Mouse (Mus musculus): Measurements from ENCODE around the gene Hip1. TPM values are rescaled to one million over a fixed set of nuclear protein-coding genes. Genes with fewer than 3 reads are reported as not detected.
"Not testable (repeated sequence)": the region's sequence is repeated elsewhere in the genome, so short reads cannot be mapped to it uniquely, and the experiment has no call there.

Hip1 gene
- polyA plus RNA-seq, 1 experiment from 2014 or later, result 49.0 TPM

DNA sequence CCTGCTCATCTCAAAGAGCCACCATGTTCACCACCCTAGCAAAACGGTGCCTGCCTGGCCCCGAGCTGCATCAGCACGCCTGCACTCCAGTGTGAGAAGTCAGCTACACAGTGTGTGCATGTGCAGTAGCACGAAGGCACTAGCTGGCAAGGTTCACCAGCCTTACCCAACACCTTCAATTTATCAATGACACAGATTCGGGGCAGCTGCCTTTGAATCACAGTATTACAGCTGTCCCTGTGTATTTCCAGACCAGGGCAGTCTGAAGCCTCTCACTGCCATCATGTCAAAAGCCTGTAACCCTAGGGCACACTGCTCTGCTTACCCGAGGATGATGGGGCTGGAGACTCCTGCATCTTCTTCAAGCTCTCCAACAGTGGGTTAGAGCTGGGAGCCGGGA lies 162.2 kb downstream of the Hip1 start:
- H3K36me3 ChIP-seq (ENCODE audit: control insufficient read depth, insufficient read depth, low read length), result peaks cover 92% of the 10 kb centered on the region
- no peak overlapping the region for H3K9ac ChIP-seq (replicated peaks; ENCODE audit: low read depth, low read length)
- H3K4me1 ChIP-seq (ENCODE audit: control insufficient read depth, insufficient read depth, low read length), result no peaks in the 10 kb centered on the region
- no peaks in the 10 kb centered on the region for H3K27me3 ChIP-seq (ENCODE audit: control insufficient read depth, insufficient read depth, low read length)
- H3K9me3 ChIP-seq (ENCODE audit: control insufficient read depth, low read length), result no peaks in the 10 kb centered on the region
- 95% methylated on average over 7 of the region's 7 CpGs for WGBS
- H3K4me2 ChIP-seq (ENCODE audit: low read depth, low read length), result no peak overlapping the region
- H3K27ac ChIP-seq (ENCODE audit: low read depth, low read length), result no peak overlapping the region
- H3K4me3 ChIP-seq (ENCODE audit: low read depth, low read length), result no peak overlapping the region
- ATAC-seq (ENCODE audit: low read depth), result no peak

DNA sequence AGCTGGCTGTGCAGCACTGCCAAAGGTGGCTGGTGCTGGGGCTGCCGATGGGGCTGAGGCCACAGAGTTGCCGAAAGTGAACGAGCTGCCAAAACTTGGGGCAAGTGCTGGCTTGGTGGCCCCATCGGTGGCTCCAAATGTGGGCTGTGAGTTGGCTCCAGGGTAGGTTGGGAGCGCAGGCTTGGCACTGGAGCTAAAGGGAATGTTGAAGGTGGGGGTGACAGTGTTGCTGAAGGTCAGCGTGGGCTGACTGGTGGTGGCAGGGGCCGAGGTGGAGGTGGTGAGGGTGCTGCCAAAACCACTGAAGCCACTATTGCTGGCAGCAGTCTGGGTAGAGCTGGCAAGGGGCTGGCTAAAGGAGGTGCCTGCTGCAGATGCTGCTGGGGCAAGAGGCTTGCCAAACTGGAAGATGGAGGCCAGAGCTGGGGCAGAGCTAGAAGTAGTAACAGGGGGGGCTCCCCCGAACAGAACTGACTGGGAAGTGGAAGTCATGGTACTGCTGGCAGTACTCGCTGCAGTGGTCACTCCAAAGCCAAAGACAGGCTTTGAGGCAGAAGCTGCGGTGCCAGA lies 163.5 kb downstream of the Hip1 start:
- Histone ChIP-seq H3K36me3 (ENCODE audit: control insufficient read depth, insufficient read depth, low read length) (peaks cover 88% of the 10 kb centered on the region), H3K4me3 (ENCODE audit: low read depth, low read length) (no peak overlapping the region), H3K4me1 (ENCODE audit: control insufficient read depth, insufficient read depth, low read length) (no peaks in the 10 kb centered on the region), H3K27ac (ENCODE audit: low read depth, low read length) (no peak overlapping the region), H3K4me2 (ENCODE audit: low read depth, low read length) (no peak overlapping the region), H3K9me3 (ENCODE audit: control insufficient read depth, low read length) (no peaks in the 10 kb centered on the region), H3K27me3 (ENCODE audit: control insufficient read depth, insufficient read depth, low read length) (no peaks in the 10 kb centered on the region), H3K9ac (replicated peaks; ENCODE audit: low read depth, low read length) (no peak overlapping the region)
- WGBS, result 96% methylated on average over 10 of the region's 10 CpGs
- no peak for ATAC-seq (ENCODE audit: low read depth)

DNA sequence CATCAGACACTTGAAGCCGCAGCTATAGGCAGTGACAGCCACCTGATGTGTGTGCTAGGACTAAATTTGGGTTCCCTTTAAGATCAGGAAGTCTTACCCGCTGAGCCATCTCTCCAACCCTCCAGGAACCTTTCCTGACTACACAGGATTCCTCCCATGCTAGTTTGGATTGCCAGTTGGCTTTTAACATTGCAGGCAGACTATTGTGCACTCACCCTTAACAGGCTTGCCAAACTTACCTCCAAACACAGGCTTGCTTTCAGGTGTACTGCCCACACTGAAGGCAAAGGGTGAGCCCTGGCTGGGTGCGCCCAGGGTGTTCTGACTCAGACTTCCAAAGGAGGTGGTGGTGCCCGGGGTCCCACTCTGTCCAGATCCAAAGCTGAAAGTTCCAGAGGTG lies 164.2 kb downstream of the Hip1 start:
- Histone ChIP-seq H3K9me3 (ENCODE audit: control insufficient read depth, low read length) (no peaks in the 10 kb centered on the region), H3K27me3 (ENCODE audit: control insufficient read depth, insufficient read depth, low read length) (no peaks in the 10 kb centered on the region), H3K9ac (replicated peaks; ENCODE audit: low read depth, low read length) (no peak overlapping the region), H3K27ac (ENCODE audit: low read depth, low read length) (no peak overlapping the region), H3K36me3 (ENCODE audit: control insufficient read depth, insufficient read depth, low read length) (peaks cover 94% of the 10 kb centered on the region), H3K4me2 (ENCODE audit: low read depth, low read length) (no peak overlapping the region), H3K4me3 (ENCODE audit: low read depth, low read length) (no peak overlapping the region), H3K4me1 (ENCODE audit: control insufficient read depth, insufficient read depth, low read length) (no peaks in the 10 kb centered on the region)
- 96% methylated on average over 4 of the region's 4 CpGs for WGBS
- no peak for ATAC-seq (ENCODE audit: low read depth)

DNA sequence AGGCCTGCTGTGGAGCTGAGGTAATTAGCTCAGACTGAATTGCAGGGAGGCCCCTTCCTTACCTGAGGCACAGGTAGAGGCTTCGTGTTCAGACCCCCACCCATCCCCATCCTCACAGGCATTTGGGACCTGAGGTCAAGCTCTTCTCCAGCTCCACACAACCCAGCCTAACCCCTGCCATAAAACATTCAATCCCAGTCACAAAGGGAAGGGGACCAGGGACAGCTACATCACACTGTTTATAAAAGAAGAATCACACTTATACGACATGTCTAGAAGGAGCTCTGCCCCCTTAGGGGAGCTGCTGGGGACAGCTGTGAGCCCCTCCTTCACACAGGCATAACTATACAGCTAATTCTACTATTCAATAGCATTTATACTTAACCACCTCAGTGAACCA lies 168.6 kb downstream of the Hip1 start:
- Histone ChIP-seq H3K9ac (replicated peaks; ENCODE audit: low read depth, low read length) (no peak overlapping the region), H3K4me3 (ENCODE audit: low read depth, low read length) (no peak overlapping the region), H3K27me3 (ENCODE audit: control insufficient read depth, insufficient read depth, low read length) (no peaks in the 10 kb centered on the region), H3K9me3 (ENCODE audit: control insufficient read depth, low read length) (no peaks in the 10 kb centered on the region), H3K4me1 (ENCODE audit: control insufficient read depth, insufficient read depth, low read length) (no peaks in the 10 kb centered on the region), H3K27ac (ENCODE audit: low read depth, low read length) (no peak overlapping the region), H3K4me2 (ENCODE audit: low read depth, low read length) (no peak overlapping the region), H3K36me3 (ENCODE audit: control insufficient read depth, insufficient read depth, low read length) (peaks cover 74% of the 10 kb centered on the region)
- no peak for ATAC-seq (ENCODE audit: low read depth)
- WGBS, result 71% methylated on average over 2 of the region's 2 CpGs

DNA sequence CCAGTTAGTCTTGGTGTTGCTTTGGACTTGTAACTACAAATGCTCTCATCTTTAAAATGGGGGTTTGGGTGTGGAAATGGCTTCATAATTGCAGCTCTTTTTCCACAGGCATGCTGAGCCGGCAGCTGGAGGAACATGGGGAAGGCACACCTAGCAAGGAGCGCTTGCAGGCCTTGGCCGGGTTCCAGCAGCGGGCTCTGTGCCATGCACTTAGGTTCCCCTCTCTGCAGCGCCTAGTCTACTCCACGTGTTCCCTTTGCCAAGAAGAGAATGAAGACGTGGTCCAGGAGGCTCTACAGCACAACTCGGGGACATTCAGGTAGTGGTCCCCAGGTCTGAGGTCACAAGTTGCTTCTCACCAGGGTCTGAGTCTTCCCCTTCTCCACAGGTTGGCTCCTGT lies 169.8 kb downstream of the Hip1 start:
- no peaks in the 10 kb centered on the region for H3K9me3 ChIP-seq (ENCODE audit: control insufficient read depth, low read length)
- H3K27me3 ChIP-seq (ENCODE audit: control insufficient read depth, insufficient read depth, low read length), result peaks cover under 1% of the 10 kb centered on the region; the same call in 1 of the 2 replicates
- no peak overlapping the region for H3K27ac ChIP-seq (ENCODE audit: low read depth, low read length)
- no peak for ATAC-seq (ENCODE audit: low read depth)
- H3K36me3 ChIP-seq (ENCODE audit: control insufficient read depth, insufficient read depth, low read length), result peaks cover 62% of the 10 kb centered on the region
- H3K4me2 ChIP-seq (ENCODE audit: low read depth, low read length), result no peak overlapping the region
- no peak overlapping the region for H3K9ac ChIP-seq (replicated peaks; ENCODE audit: low read depth, low read length)
- H3K4me3 ChIP-seq (ENCODE audit: low read depth, low read length), result no peak overlapping the region
- peaks cover 8% of the 10 kb centered on the region for H3K4me1 ChIP-seq (ENCODE audit: control insufficient read depth, insufficient read depth, low read length)
- 69% methylated on average over 8 of the region's 8 CpGs for WGBS

DNA sequence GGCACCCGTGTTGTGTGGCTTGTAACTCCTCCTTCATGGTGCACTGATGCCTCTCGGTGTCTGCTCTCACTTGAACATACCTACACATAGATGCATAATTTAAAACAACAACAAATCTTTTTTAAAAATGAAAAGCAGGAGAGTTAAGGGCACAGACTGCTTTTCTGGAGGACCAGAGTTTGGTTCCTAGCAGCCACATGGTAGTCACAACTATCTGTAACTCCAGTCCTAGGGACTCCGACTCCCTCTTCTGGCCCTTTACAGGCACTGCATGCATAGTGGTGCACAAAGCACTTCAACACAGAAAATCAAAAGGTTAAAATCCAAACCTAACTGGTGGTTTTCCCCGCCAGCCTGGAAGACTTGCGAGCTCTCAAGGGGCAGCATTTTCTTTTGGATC lies 171.3 kb downstream of the Hip1 start:
- peaks cover 48% of the 10 kb centered on the region for H3K36me3 ChIP-seq (ENCODE audit: control insufficient read depth, insufficient read depth, low read length)
- no peak for ATAC-seq (ENCODE audit: low read depth)

DNA sequence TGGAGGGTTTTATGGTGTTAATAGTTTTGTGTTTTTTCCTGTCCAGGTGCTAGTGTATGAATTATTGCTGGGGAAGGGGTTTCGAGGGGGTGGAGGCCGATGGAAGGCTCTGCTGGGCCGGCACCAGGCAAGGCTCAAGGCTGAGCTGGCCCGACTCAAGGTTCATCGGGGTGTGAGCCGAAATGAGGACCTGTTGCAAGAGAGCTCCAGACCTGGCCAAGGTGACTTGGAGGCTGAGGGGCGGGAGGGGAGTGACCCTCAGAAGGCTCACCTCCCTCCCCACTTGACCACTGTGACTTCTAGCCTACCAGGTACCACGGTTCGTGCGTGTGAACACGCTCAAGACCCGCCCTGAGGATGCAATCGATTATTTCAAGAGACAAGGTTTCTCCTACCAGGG lies 173.7 kb downstream of the Hip1 start:
- no peak overlapping the region for H3K9ac ChIP-seq (replicated peaks; ENCODE audit: low read depth, low read length)

More for the DNA sequence above, 171.3 kb downstream of the Hip1 start:
- H3K9me3 ChIP-seq (ENCODE audit: control insufficient read depth, low read length), result no peaks in the 10 kb centered on the region
- H3K4me1 ChIP-seq (ENCODE audit: control insufficient read depth, insufficient read depth, low read length), result peaks cover 8% of the 10 kb centered on the region
- no peak overlapping the region for H3K4me3 ChIP-seq (ENCODE audit: low read depth, low read length)
- 97% methylated on average over 5 of the region's 5 CpGs for WGBS
- H3K4me2 ChIP-seq (ENCODE audit: low read depth, low read length), result no peak overlapping the region
- H3K27ac ChIP-seq (ENCODE audit: low read depth, low read length), result no peak overlapping the region
- no peak overlapping the region for H3K9ac ChIP-seq (replicated peaks; ENCODE audit: low read depth, low read length)
- H3K27me3 ChIP-seq (ENCODE audit: control insufficient read depth, insufficient read depth, low read length), result peaks cover 3% of the 10 kb centered on the region; the same call in 1 of the 2 replicates

DNA sequence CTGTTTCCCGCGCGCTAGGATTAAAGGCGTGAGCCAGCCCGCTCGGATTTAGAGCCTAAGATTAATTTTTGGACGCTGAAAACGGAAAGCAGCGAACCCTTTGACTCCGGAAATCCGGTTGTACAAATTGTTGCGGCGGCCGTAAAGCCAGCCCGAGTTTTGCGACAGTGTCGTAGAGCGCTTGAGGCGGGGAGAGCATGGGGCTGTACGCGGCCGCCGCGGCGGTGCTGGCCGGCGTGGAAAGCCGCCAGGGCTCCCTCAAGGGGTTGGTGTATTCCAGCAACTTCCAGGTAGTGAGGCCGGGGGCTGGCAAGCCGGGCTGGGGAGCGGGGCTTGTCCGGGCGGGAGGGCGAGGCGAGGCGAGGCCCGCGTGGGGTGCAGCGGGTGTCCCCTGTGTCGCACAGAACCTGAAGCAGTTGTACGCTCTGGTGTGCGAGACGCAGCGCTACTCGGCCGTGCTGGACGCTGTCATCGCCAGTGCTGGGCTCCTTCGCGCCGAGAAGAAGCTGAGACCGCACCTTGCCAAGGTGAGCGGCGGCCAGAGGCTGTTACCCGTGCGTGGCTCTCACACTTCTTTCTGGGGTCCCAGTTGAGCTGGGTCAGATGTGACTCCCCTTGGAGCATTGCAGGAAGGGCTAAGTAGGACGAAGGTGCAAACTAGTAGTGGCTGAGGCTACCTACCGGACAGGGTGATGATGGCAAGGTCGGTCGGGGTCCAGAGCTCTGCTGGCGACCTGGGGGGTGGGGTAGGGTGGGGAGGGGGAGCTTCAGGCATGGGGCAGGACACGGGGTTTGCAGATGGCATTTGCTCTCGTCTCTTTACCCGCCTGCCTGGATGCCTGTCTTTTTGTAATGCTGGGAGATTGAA lies 174.9 kb downstream of the Hip1 start, which contains the start of gene Nsun5:
TSS of gene Nsun5 (plus strand) at position 167 of the 868 bp plus-strand sequence.
- H3K4me2 ChIP-seq (ENCODE audit: low read depth, low read length), result peak within 1 kb of the TSS; percentile 82
- peak within 1 kb of the TSS; percentile 83 for H3K9ac ChIP-seq (replicated peaks; ENCODE audit: low read depth, low read length)
- peak within 1 kb of the TSS; percentile 52 for H3K27ac ChIP-seq (ENCODE audit: low read depth, low read length)
- H3K4me1 ChIP-seq (ENCODE audit: control insufficient read depth, insufficient read depth, low read length), result peaks cover 8% of the 10 kb centered on the region
- H3K9me3 ChIP-seq (ENCODE audit: control insufficient read depth, low read length), result no peaks in the 10 kb centered on the region
- peak within 1 kb of the TSS; percentile 87 for H3K4me3 ChIP-seq (ENCODE audit: low read depth, low read length)
- WGBS, result under 1% methylated on average over 63 of the region's 64 CpGs
- H3K27me3 ChIP-seq (ENCODE audit: control insufficient read depth, insufficient read depth, low read length), result peaks cover 3% of the 10 kb centered on the region; the same call in 1 of the 2 replicates
- peaks cover 17% of the 10 kb centered on the region; the same call in 1 of the 2 replicates for H3K36me3 ChIP-seq (ENCODE audit: control insufficient read depth, insufficient read depth, low read length)
- ATAC-seq (ENCODE audit: low read depth), result peak; percentile 73

More for the DNA sequence above, 173.7 kb downstream of the Hip1 start:
- ATAC-seq (ENCODE audit: low read depth), result no peak
- Histone ChIP-seq H3K27ac (ENCODE audit: low read depth, low read length) (no peak overlapping the region), H3K27me3 (ENCODE audit: control insufficient read depth, insufficient read depth, low read length) (peaks cover 3% of the 10 kb centered on the region; the same call in 1 of the 2 replicates), H3K4me1 (ENCODE audit: control insufficient read depth, insufficient read depth, low read length) (peaks cover 8% of the 10 kb centered on the region), H3K36me3 (ENCODE audit: control insufficient read depth, insufficient read depth, low read length) (peaks cover 28% of the 10 kb centered on the region), H3K9me3 (ENCODE audit: control insufficient read depth, low read length) (no peaks in the 10 kb centered on the region), H3K4me3 (ENCODE audit: low read depth, low read length) (no peak overlapping the region), H3K4me2 (ENCODE audit: low read depth, low read length) (no peak overlapping the region)
- WGBS, result 96% methylated on average over 13 of the region's 13 CpGs

DNA sequence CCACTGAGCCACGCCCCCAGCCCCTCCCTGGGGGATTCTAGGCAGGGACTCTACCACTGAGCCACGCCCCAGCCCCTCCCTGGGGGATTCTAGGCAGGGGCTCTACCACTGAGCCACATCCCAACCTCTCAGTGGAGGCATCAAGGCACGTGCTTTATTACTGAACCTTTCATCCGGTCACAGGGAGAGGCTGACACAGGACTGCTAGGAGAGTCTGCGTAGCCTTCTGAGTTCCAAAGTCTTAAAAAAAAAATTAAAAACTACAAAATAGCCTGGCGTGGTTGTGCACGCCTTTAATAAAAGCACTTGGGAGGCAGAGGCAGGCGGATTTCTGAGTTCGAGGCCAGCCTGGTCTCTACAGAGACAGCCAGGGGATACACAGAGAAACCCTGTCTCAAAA lies 175.7 kb downstream of the Hip1 start:
- H3K9ac ChIP-seq (replicated peaks; ENCODE audit: low read depth, low read length), result peak overlapping the region; percentile 83
- not testable (repeated sequence) for ATAC-seq (ENCODE audit: low read depth); H3K36me3 ChIP-seq (ENCODE audit: control insufficient read depth, insufficient read depth, low read length); H3K4me1 ChIP-seq (ENCODE audit: control insufficient read depth, insufficient read depth, low read length); H3K9me3 ChIP-seq (ENCODE audit: control insufficient read depth, low read length); H3K27me3 ChIP-seq (ENCODE audit: control insufficient read depth, insufficient read depth, low read length); H3K27ac ChIP-seq (ENCODE audit: low read depth, low read length)
- H3K4me3 ChIP-seq (ENCODE audit: low read depth, low read length), result peak overlapping the region; percentile 87
- 59% methylated on average over 9 of the region's 9 CpGs for WGBS
- peak overlapping the region; percentile 82 for H3K4me2 ChIP-seq (ENCODE audit: low read depth, low read length)

All from neural tube, embryonic 14.5 days (tissue).